Mouse (Mus musculus) heart, postnatal 0 days (tissue): ENCODE results near the gene Rps15a.

ENCODE experiments used
- CTCF ChIP-seq: IDR thresholded peaks from 2 replicates; pipeline ENCODE4 v1.5.1; 2016; ENCODE audit warnings: antibody characterized with exemption, control low read depth, low read depth
- EP300 ChIP-seq: IDR thresholded peaks from 2 replicates; pipeline ENCODE4 v1.6.1; 2016; ENCODE audit warnings: antibody characterized with exemption, low read depth

- TF ChIP-seq CTCF (no peak), EP300 (no peak)
Observed at GRCm38 (mm10) chr7:118135128-118135527, 19.1 kb upstream of the Rps15a start.
